Mouse (Mus musculus): ENCODE measurements around the gene Als2cr12. TPM values are rescaled to one million over a fixed set of nuclear protein-coding genes. Genes with fewer than 3 reads are reported as not detected.
"Not testable (repeated sequence)": the region's sequence is repeated elsewhere in the genome, so short reads cannot be mapped to it uniquely, and the experiment has no call there.

Gene Als2cr12
- total RNA-seq, 2 experiments from 2014 or later, result 0.20 to 0.25 TPM

DNA sequence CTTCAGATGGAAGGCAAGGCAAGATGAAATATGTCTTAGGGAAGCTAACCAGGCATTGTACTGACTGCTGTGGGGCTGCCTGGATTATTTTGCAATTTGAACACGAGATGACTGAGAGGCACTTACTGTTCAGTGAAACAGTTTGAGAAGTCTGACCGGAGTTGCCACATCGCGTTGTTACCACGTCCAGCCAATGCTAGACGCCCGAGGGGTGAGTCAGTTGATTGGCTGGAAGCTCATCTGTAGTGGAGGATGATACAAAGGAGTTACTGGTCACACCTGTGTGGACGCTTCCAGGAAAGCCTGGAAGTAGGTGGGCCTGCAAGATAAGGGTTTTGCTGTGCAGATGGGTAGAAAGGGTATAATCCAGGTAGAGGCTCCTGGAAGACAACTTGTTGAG lies 24.3 kb upstream of the Als2cr12 start:
- no peak for DNase-seq (ENCODE audit: low spot score in 2 of 2)

DNA sequence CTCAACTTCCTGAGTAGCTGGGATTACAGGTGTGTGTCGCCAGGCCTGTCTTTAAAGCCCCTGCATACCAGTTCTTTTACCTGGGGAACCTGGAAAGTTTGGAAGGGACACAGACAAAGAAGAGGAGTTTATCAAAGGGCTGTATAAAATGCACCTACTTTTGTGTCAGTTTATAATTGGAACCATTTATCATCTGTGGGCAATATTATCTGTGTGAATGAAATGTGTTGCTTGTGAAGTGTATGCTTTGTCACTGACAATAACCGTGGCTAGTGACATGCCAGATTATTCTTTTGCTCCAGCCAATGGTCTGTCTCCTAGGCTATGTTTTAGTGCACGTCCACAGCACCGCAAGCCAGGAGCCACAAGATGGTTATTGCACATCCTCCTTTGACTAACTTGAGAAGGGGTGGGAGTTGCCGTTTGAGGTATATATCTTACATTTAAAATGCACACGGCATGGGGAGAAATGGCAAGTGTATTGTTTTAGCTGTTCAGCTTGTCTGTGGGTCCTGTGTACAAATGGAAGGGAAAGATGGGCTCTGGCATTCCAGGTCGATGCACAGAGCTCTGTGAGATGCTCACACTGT lies 23.7 kb upstream of the Als2cr12 start:
- DNase-seq (ENCODE audit: low spot score in 2 of 2), result no peak

DNA sequence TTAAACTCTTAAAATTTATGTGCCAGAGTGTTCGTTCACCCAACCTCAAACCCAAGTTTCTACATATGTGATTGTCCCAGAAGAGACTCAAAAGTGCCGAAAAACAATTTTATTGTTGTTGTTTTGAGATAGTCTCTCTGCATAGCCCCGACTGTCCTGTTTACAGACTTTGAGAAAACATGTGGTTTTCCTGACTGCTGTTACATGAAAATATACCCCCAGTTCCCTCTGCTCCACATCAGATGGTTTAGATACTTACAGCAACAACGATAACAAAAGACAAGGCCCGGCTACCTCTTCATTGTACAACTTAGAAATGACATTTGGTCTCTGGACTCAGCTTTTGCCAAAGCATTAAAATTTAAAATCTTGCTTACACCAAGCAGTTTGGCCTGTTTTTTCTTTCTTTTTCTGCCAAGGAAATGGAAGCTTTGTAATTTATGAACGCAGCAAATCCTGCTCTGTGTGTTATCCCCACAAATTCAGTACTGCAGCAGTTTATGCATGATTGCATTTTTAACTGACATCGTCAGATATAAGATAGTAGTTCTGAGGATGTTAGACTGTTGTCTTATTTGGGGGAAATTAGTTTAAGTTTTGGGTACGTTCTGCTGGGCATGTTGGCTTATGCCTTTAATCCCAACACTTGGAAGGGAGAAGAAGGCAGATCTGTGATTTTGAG lies 21.9 kb upstream of the Als2cr12 start:
- DNase-seq (ENCODE audit: low spot score in 2 of 2), result no peak

DNA sequence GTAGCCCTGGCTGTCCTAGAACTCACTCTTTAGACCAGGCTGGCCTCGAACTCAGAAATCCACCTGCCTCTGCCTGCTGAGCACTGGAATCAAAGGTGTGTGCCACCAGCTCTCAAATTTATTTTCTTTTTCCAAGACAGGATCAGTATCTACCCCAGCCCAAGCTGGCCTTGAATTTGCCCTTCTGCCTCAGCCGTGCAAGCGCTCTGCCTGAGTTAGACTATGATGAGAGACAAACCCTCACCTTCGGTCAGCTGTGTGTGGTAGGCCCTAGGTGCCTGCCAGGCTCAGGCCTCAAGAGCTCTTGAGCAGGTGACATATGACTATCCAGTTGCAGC lies 21.1 kb upstream of the Als2cr12 start:
- no peak for DNase-seq (ENCODE audit: low spot score in 2 of 2)

DNA sequence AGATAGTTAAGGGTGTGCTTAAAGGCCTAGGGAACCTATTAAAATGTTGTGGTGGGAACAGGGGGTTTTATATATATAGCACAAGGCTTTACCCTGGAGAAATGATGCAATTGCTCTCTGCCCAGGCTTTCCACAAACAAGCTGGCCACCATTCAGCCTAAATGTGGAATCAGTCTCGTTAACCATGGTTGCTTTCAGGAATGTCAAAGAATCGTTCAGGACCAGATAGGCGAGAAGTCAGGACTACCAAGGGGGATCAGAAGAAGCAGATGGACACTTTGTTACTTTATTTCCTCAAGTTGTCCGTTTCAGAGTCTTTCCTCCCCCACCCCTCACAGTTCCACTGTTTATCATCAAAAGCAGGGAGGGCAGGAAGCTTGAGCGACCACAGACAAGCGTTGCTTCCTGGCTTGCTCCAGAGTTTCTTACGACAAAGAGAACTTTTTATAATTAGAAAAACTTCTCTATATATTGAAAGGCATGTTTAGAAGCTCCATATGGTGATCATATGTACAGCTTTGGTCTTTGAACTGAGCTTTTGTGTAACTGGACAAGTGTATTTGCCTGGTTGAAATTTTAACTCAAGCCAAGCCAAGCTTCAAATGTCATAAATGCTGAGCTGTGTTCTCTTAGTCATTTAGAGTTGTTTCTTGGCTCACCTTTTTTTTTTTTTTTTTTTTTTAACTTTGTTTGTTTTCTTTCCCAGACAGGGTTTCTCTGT lies 20.5 kb upstream of the Als2cr12 start:
- DNase-seq (ENCODE audit: low spot score in 2 of 2), result no peak

DNA sequence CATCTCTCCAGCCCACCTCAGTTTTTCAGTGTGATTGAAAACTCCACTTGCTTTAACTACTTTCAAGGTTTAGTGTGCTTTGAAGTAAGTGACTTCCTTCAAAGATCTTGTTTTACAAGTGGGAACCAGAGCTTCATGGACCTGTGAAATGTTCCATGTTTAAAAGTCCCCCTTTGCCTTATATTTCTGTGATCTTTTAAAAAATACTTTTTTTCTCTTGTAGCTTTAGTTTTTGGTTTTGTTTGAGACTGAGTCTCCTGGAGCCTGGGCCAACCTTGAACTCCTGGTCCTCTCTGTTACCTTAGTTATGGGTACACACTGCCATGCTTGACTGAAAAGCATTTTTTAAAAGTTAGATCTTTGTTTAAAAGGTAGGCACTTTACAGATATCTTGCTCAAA lies 19.7 kb upstream of the Als2cr12 start:
- no peak for DNase-seq (ENCODE audit: low spot score in 2 of 2)

DNA sequence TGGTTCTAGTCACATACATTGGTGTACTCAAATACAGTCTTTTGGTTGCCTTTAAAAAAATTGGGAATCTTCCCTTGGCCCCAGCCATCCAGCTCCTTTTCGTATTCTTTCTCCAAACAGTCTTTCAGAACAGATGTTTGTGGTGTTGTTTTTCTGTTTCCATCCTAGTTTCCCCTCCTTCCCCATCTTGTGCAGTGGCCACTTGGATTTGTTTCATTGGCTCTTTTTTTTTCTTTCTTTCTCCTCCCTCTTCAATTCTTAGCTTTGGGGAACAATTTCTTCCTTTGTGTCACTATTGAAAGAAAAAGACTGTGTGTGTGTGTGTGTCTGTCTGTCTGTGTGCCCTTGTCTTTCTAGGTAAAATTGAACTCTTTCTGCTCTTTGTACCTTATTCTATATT lies 18.6 kb upstream of the Als2cr12 start:
- no peak for DNase-seq (ENCODE audit: low spot score in 2 of 2)

DNA sequence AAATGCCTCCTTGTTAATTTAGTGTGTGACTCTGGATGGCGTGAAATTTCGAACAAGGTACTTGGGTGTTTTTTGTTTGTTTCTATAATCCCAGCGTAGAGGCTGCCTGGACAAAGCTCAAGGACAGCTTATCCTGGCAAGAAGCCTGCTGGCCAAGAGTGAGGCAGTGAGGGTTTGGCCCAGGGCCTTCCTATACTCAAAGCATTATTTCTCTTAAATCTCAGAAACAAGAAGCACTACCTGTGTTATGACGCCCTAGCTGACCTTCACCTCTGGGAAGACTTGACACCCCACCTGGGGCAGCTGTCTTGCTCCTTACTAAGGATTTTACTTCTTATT lies 18.1 kb upstream of the Als2cr12 start:
- DNase-seq (ENCODE audit: low spot score in 2 of 2), result peak in 1 of 2 experiments; percentile 26

DNA sequence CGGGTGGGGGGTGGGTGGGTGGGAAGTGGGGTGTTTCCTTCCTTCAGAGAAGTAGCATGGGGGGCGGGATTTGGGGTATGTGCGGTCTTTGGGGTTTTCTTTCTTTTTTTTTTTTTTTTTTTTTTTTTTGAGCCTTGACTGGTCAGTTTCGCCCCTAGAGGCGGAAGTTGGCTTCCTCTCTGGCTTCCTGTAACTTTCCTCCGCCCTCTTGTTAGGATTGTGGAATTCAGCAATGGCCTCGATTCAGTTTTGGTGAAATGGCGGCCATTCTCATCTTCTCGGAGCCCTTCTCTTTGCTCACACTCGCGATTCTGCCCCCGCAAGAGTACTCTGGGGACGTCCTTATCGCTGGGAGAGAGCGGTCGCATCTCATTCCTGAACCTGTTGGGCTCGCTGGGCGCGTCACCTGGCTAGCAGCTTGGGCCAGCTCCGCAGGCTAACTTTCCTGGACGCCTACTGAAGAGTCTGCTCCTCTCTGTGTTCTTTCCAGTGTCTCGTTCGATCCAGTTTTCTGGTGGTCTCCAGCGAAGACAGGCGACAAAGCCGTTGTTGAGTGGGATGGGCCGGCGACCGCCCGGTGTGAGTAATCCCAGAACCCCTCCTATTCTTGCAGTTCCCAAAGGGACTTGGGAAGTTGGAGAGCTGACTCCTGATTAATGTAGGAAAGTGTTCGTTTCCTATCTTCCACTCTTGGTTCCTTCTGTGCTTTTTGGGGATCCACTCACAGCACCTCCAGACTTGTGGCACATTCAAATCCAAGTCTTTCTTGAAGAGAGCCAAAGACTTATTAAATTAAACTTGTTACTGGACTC lies 17.5 kb upstream of the Als2cr12 start:
- peak; percentile 20 to 43 for DNase-seq (ENCODE audit: low spot score in 2 of 2)

DNA sequence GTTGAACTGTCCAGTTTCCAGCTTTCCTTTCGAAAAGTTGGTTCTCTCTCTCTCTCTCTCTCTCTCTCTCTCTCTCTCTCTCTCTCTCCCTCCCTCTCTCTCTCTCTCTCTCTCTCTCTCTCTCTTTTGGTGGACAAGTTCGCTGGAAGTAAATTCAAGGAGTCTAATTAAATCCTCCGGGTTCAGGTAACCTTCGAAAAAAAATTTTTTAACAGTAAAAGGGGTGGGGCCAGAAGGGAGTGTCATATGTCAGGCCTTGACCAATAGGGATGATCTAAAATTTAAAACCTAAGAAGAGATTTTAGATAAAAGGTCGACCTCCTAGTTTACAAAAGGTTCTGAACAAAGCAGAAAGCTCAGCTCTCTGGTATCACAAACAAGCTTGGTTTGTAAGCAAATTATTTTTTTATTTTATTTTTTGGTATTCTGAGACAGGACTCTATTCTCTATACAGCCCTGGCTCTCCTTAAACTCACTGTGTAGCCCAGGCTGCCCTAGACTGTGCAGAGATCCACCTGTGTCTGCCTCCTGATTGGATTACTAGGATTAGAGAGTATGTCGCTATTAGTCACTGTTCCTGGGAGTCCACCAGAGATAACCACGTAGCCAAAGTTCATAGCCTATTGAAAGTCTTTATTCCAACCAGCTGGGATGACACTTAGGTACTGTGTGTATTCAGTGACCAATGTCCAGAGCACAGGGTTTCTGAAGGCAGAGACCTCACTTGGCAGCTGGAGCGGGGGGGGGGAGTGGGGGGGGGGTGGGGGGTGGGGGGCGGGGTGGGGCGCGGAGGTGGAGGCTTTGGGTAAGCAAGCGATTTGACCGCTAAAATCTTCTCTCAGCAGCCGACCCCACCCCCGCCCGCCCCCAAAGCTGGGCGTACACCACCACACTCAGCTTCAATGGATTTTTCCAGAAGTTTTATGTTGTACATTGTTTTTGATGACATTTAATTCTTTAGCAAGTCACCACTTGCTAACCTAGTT lies 16.6 kb upstream of the Als2cr12 start:
- DNase-seq (ENCODE audit: low spot score in 2 of 2), result peak in 1 of 2 experiments; percentile 12

DNA sequence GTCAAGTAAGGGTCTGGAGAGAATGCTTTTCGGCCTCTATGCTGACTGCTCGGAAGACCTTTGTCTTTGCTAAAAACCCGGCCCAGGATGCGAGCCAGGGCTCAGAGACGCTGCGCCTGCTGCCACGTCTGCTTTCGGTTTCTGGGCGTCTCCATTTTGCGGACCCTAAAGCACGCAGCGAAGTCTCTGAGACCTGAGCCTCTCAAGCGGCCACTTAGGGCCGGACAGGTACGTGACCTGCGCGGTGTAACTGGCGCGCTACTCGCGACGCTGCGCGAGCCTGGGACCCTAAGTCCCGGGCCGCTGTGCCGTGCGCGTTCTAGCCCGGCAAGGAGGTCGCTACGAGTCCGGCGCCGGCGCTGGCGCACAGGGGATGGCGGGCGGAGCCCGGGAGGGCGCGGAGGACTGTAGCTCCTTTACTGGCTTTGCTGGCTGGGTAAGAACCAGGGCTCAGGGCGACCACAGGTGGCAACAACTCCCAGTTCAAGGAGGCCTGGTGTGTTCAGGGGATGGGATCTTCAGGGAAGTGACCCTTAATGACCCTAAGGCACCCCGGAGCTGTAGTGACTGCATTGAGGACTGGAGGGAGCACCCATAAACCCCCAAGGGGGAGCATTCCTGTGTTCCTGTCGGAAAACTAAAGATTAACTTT lies 15.7 kb upstream of the Als2cr12 start, which contains the start of gene Cflar:
Gene Cflar, plus strand, starts transcription at position 144 of the 652 bp plus-strand sequence.
- peak; percentile 39 to 53 for DNase-seq (ENCODE audit: low spot score in 2 of 2)

DNA sequence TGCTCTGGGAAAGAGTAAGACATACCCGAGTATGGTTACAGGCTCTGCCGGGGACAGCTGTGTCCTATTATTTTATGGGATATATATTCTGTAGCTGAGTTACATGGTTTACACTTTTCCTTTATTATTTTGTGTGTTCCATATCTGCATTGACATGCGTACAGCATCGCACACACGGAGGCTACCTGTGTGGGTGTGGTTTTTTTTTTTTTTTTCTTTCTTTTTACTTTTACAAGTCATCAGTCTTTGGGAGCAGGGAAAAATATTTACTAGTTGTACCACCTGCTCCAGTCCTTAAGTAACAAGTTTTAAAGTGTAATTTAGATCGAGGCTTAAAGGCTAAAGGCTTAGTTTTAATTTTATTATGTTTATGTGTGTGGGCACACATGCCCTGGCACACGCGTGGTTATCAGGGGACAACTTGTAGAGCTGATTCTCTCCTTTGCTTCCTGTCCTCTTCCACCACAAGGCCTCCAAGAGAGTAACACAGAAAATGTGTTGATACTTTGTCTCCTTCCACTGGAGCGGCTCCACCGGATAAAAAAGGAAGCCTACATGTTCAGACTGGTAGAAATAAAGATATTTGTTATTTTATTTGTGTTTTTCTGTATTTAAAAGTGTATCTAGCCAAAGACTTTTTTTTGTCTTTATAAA lies 15.0 kb upstream of the Als2cr12 start:
- no peak for DNase-seq (ENCODE audit: low spot score in 2 of 2)

DNA sequence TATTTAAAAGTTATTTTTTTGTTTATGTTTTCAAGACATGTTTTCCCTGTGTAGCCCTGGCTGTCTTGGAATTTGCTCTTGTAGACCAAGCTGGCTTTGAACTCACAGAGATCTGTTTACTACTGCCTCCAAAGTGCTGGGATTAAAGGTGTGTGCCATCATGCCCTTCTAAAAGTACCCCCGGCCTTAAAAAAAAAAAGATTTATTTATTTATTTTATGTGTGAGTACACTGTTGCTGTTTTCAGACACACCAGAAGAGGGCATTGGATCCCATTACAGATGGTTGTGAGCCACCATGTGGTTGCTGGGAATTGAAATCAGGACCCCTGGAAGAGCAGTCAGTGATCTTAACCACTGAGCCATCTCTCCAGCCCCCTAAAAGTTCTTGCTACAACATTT lies 14.3 kb upstream of the Als2cr12 start:
- DNase-seq (ENCODE audit: low spot score in 2 of 2), result not testable (repeated sequence)

DNA sequence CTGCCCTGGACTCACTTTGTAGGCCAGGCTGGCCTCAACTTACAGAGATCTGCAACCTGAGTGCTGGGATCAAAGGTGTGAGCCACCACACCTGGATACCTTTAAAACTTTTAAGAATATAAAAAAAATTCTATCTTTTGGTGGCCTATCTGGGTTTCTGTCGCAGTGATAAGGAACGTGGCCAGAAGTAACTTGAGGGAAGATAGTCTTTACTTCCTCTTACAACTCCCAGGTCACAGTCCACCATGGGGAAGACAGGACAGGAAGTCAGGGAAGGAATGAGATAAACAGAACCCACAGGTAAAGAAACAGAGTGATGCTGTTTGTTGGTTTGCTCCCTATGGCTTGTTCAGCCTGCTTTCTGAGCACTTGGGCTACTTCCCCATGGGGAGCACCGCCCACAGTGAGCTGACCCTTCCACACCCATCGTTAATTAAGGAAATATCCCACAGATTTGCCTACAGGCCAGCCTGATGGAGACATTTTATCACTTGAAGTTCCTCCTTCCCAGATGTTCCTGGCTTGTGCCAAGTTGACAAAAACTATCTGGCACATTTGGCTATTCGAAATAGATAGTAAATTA lies 4.9 kb upstream of the Als2cr12 start:
- DNase-seq (ENCODE audit: low spot score in 2 of 2), result not testable (repeated sequence)

DNA sequence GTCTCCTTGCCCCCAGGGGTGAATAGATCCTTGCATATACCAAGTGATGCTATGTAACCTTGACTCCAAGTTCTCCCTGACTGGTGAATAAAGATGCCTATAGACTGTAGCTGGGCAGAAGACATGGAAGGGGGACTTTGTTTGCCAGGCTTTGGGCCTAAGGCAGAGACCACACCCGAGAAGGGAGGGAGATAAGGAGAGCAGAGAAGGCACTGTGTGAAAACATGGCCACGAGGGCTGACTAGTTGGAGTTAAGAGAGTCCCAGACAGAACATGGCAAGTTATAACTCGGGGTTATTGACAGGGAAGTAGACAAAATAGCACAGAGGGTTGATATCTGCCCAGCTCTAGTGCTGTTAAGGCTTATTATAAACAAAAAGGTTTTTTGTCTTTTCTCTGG lies 4.2 kb upstream of the Als2cr12 start:
- no peak for DNase-seq (ENCODE audit: low spot score in 2 of 2)

DNA sequence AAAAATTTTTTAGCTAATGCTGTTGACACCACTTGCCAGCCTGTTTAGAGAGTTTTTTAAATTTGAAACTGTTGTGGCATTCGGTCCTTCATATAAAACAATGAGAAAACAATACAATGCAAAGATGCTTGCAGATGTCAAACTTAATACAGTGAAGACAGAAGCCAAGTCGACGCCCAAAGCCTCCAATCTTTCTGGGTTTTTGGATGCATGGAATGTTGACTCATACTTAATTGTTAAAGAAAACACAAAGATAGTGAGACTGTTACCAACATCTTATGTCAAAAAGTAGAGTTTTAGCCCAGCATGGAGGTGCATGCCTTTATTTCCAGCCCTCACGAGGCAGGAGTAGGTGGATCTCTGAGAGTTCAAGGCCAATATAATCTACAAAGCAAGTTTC lies 3.0 kb upstream of the Als2cr12 start:
- no peak for DNase-seq (ENCODE audit: low spot score in 2 of 2)

DNA sequence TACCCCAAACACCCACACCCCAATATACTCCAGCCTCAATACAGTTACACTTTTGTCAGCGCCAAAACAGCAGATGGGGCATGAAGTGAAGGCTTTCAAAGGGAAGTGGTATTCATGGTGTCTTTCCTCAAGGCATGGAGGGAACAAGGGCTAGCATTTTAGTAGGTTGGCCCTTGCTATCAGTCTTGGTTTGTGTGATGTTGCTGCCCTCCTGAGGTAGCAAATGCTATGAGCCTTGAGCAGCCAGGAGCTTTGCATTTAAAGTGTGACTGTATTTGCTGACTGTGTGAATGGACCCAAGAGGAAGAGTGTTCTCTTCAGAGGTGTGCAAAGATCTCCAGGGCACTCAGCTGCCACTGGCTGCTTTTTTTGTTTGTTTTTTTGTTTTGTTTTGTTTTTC lies 1.8 kb upstream of the Als2cr12 start:
- not testable (repeated sequence) for DNase-seq (ENCODE audit: low spot score in 2 of 2)

DNA sequence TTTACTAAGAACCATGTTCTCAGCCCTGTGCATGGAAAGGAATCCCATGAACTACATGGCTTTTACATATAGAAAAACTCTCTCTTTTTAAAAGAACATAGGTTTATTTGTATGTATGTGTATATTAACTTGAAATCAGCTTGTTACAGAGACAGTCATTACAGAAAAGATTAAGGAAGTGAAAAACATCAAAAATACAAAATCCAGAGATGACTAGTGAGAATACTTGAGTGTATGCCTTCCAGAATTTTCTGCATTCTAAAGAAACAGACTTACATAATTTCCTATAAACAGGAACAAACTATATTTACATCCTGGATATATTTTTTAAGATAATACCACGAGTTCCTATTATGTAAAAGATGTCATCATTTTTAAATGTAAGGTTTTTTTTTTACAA lies 2.1 kb downstream of the Als2cr12 start:
- no peak for DNase-seq (ENCODE audit: low spot score in 2 of 2)

DNA sequence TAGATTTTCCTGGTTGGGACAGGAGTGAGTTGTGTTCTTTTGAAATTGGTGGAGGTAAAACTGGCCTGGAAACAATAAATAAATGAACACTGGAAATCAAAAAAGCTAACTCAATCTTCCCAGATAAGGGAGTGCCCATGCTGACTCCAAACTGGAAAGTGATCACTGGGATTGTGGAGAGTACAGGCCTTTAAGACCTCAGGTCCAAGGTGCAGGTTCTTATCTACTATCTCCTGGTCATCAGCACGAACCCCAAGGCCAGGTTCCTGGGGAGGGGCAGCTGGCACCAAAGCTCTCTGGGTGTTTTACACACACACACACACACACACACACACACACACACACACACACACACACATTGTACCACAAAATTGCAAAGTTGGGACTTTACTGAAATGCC lies 4.1 kb downstream of the Als2cr12 start:
- not testable (repeated sequence) for DNase-seq (ENCODE audit: low spot score in 2 of 2)
